Mouse (Mus musculus): ENCODE data around the gene Zfp526. TPM values are rescaled to one million over a fixed set of nuclear protein-coding genes. Genes with fewer than 3 reads are reported as not detected.

Zfp526 gene
- total RNA-seq (2021): 1 to 10 TPM; 7.4 to 9.6 TPM
- 6.9 and 8.1 TPM in 2 replicates for polyA plus RNA-seq (2012; rRNA removed)
- long read RNA-seq: 0 reads

DNA sequence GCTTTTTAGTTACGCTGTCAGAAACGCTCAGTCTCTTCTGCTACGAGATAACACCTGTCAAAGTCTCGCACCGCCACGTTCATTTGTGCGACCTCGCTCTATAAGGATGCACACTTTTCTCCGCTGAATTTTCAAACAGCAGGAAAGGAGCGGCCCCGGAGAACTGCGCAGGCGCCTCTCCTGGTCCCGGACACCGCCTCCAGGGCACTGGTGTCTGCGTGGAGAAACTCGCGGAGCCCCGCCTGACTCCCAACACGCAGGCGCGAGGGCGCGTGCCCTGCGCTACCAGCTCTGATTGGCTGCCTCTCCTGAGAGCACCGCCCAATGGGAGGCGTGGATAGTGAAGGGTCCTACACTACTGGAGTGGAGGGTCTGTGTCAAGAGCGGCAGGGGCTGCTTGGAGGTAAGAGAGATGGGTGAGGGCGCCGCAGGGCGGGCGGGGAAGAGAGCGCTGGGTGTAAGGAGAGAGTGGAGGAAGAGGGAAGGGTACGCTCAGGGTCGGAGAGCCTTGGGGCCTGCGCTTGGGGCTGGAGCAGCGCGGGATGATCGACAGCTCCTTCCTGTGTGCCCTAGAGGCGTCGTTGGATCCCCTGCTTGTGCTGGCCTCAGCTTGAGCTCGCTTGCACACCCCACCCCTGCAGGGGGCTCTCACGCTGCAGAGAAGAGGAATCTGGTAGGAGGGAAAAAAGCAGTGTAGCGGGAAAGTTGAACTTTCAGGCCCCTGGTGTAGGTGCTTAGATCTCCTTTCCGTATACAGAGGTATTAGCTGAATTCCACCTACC is at the start of gene Zfp526:
TSS of gene Zfp526 (plus strand) at position 324 of the 782 bp plus-strand sequence.
- no peak for TF ChIP-seq EP300 (IDR thresholded peaks at IDR 0.05; ENCODE audit: insufficient read depth, low read depth, low read length)
- peak; percentile 90 for TF ChIP-seq POLR2A (IDR thresholded peaks at IDR 0.05; ENCODE audit: insufficient read depth, low read depth, low read length)
- Histone ChIP-seq H3K4me3 (peak within 1 kb of the TSS; percentile 89), H3K79me2 (replicated peaks; ENCODE audit: control insufficient read depth, insufficient read depth, low read length) (peaks cover 6% of the 10 kb centered on the region), H3K4me1 (ENCODE audit: control insufficient read depth, insufficient read depth, low read length) (peaks cover 9% of the 10 kb centered on the region), H3K27me3 (ENCODE audit: control insufficient read depth, insufficient read depth, low read length) (no peaks in the 10 kb centered on the region), H3K27ac (peak within 1 kb of the TSS; percentile 98), H3K9ac (ENCODE audit: low read depth, low read length) (peak within 1 kb of the TSS; percentile 81), H3K36me3 (ENCODE audit: control insufficient read depth, insufficient read depth, low read length) (no peaks in the 10 kb centered on the region)
- under 1% methylated on average over 45 of the region's 45 CpGs for WGBS
- intact Hi-C loops (cut with DNase I): loop anchor here (5.0 kb wide), 1 partner anchor 396 kb away; the partner anchor contains the start of genes Dmac2 and Erich4
- DNase-seq: peak; percentile 96 to 99

DNA sequence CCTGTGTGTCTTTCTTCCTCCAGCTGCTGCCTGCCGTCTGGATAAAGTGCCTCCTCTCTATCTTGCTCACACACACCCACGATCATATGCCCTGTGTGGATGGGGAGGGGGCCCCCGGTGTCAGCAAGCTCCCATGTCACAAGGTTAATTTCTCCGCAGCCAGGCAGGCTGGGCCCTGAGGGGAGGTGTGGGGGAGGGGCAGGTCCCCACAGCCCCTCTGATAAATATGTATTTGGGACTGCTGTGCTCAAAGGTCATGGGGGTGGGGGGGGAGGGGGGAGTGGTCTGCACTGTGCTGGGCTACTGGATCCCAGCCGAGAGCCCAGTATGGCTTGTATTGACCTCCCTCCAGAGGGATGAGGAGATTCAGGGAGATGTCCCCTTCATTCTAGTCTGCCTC is 48.6 kb upstream of the Zfp526 start:
- H3K27ac ChIP-seq: no peak overlapping the region
- no peak overlapping the region for H3K4me3 ChIP-seq
- H3K9ac ChIP-seq (ENCODE audit: low read depth, low read length): no peak overlapping the region
- no peaks in the 10 kb centered on the region for H3K4me1 ChIP-seq (ENCODE audit: control insufficient read depth, insufficient read depth, low read length)
- 49% methylated on average over 5 of the region's 5 CpGs for WGBS
- TF ChIP-seq POLR2A (IDR thresholded peaks at IDR 0.05; ENCODE audit: insufficient read depth, low read depth, low read length) (no peak), CTCF (IDR thresholded peaks at IDR 0.05) (no peak), EP300 (IDR thresholded peaks at IDR 0.05; ENCODE audit: insufficient read depth, low read depth, low read length) (no peak)
- peaks cover 9% of the 10 kb centered on the region for H3K27me3 ChIP-seq (ENCODE audit: control insufficient read depth, insufficient read depth, low read length)
- H3K79me2 ChIP-seq (replicated peaks; ENCODE audit: control insufficient read depth, insufficient read depth, low read length): no peaks in the 10 kb centered on the region
- no peaks in the 10 kb centered on the region for H3K36me3 ChIP-seq (ENCODE audit: control insufficient read depth, insufficient read depth, low read length)
- DNase-seq: no peak
- intact Hi-C loops (cut with DNase I): no loop called here

DNA sequence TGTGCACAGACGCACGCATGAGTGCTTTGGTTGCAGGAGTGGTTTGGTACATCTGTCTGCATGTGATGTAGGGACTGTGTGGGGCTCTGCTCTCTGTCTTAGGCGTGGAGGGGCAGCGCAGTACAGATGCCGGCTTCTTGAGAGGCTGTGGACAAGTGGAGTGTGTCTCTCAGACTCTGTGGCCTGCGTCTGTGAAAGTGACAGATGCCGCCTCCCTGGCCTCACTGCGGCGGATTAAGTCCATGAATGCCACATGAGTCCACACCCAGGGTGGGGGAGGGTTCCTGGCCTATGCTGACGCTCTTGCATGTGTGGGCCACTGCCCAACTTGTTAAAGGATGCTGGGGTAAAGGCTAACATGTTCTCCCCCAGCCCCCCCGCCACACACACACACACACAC is 46.9 kb upstream of the Zfp526 start:
- peaks cover 14% of the 10 kb centered on the region for H3K27me3 ChIP-seq (ENCODE audit: control insufficient read depth, insufficient read depth, low read length)
- no peak overlapping the region for H3K27ac ChIP-seq
- no peaks in the 10 kb centered on the region for H3K36me3 ChIP-seq (ENCODE audit: control insufficient read depth, insufficient read depth, low read length)
- no peaks in the 10 kb centered on the region for H3K79me2 ChIP-seq (replicated peaks; ENCODE audit: control insufficient read depth, insufficient read depth, low read length)
- no peaks in the 10 kb centered on the region; the same call in 1 of the 2 replicates for H3K4me1 ChIP-seq (ENCODE audit: control insufficient read depth, insufficient read depth, low read length)
- 59% methylated on average over 11 of the region's 11 CpGs for WGBS
- TF ChIP-seq POLR2A (IDR thresholded peaks at IDR 0.05; ENCODE audit: insufficient read depth, low read depth, low read length) (no peak), EP300 (IDR thresholded peaks at IDR 0.05; ENCODE audit: insufficient read depth, low read depth, low read length) (no peak), CTCF (IDR thresholded peaks at IDR 0.05) (no peak)
- H3K4me3 ChIP-seq: no peak overlapping the region
- no peak for DNase-seq
- H3K9ac ChIP-seq (ENCODE audit: low read depth, low read length): no peak overlapping the region
- intact Hi-C loops (cut with DNase I): no loop called here

DNA sequence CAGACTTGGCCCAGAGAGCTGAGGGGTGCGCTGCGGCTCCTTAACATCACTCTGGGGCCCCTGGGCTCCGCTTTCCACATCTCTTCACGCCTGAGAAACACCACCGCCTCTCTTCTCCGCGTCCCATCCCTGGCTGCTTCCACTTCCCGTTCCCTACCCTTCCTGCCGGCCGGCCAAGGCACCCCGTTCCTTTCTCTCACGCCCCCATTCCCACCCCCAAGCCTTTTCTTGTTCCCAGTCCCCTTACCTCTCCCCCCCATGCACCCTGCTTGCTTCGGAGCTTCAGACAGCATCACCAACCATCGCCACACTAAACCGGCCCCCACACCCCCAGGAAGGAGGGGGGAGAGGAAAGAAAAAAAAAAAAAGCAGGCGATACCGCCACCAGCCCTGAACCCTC is 42.9 kb upstream of the Zfp526 start:
- Histone ChIP-seq H3K36me3 (ENCODE audit: control insufficient read depth, insufficient read depth, low read length) (no peaks in the 10 kb centered on the region), H3K4me3 (no peak overlapping the region), H3K79me2 (replicated peaks; ENCODE audit: control insufficient read depth, insufficient read depth, low read length) (no peaks in the 10 kb centered on the region), H3K9ac (ENCODE audit: low read depth, low read length) (no peak overlapping the region), H3K4me1 (ENCODE audit: control insufficient read depth, insufficient read depth, low read length) (no peaks in the 10 kb centered on the region; the same call in 1 of the 2 replicates), H3K27ac (no peak overlapping the region), H3K27me3 (ENCODE audit: control insufficient read depth, insufficient read depth, low read length) (peaks cover 28% of the 10 kb centered on the region)
- TF ChIP-seq EP300 (IDR thresholded peaks at IDR 0.05; ENCODE audit: insufficient read depth, low read depth, low read length) (no peak), POLR2A (IDR thresholded peaks at IDR 0.05; ENCODE audit: insufficient read depth, low read depth, low read length) (no peak), CTCF (IDR thresholded peaks at IDR 0.05) (no peak)
- no peak for DNase-seq
- WGBS: 1% methylated on average over 15 of the region's 17 CpGs
- intact Hi-C loops (cut with DNase I): no loop called here

DNA sequence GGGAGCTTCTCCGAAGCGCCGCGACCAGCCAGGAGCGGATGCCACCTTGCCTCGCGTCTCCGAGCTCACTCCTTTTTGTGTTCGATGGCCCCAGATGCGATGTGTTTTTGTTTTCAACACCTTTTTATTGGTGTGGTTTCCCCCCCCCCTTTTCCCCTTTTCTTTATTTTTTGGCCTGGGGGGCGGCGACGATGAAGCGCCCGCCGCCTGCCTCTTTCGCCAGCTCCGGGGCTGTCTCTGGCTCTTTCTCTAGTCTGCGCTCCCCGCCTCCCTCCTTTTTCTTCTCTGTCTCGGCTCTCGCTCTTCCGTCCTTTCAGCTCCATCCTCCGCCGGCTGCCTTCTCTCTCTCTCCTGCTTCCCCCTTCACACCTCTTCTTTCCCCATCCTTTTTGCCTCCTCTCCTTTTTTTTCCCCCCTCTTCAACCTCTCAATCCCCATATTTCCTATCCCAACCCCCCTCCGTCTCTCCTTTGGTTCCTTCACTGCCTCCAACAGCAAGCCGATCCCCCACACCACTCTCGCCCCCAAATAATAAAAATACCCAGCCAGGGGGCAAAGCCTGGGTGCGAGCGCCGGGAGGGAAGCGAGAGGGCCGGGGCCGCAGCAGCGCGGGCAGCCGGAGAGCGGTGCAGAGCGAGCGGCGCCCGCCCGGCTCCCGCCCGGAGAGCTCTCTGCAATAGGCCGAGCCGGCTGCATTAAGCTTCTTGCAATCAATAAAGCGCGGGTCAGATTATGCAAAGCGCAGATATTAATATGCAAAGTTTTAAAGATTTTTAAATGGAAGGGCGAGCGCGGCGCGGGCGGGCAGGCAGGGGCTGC is 42.2 kb upstream of the Zfp526 start:
- intact Hi-C loops (cut with DNase I): no loop called here
- TF ChIP-seq EP300 (IDR thresholded peaks at IDR 0.05; ENCODE audit: insufficient read depth, low read depth, low read length): no peak
- TF ChIP-seq POLR2A (IDR thresholded peaks at IDR 0.05; ENCODE audit: insufficient read depth, low read depth, low read length): no peak
- TF ChIP-seq CTCF (IDR thresholded peaks at IDR 0.05): no peak
- no peak for DNase-seq

More for the DNA sequence above, 42.2 kb upstream of the Zfp526 start:
- Histone ChIP-seq H3K27ac (no peak overlapping the region), H3K9ac (ENCODE audit: low read depth, low read length) (0 out of 2 replicates have a peak overlapping the region, but pooled peaks have one; percentile 32), H3K27me3 (ENCODE audit: control insufficient read depth, insufficient read depth, low read length) (peaks cover 25% of the 10 kb centered on the region), H3K79me2 (replicated peaks; ENCODE audit: control insufficient read depth, insufficient read depth, low read length) (no peaks in the 10 kb centered on the region), H3K36me3 (ENCODE audit: control insufficient read depth, insufficient read depth, low read length) (no peaks in the 10 kb centered on the region), H3K4me1 (ENCODE audit: control insufficient read depth, insufficient read depth, low read length) (no peaks in the 10 kb centered on the region; the same call in 1 of the 2 replicates), H3K4me3 (peak overlapping the region; percentile 50)
- WGBS: 1% methylated on average over 56 of the region's 56 CpGs

Data from heart, adult 2 months (tissue).